ENCODE assay signal across 9 mouse cellular contexts in genomic region chr11:81940988-81941387, GRCm38 (mm10). TPM values are rescaled to one million over a fixed set of nuclear protein-coding genes. Genes with fewer than 3 reads are reported as not detected.
DNase-seq lines count a peak whose midpoint lies in the region; ATAC-seq and TF ChIP-seq lines count a peak whose summit lies in the region.
"Had no signal": no experiment of that assay in that cellular context is flagged by ENCODE, and none has a peak within 500 bp of the region (broad histone marks: within the 10 kb centered on the region; RNA-seq: fewer than 3 reads in every experiment).

No protein-coding gene starts in this region.

- no peaks in the 10 kb centered on the region for H3K4me1 ChIP-seq in liver, postnatal 0 days (ENCODE audit: insufficient read depth)
- H3K4me1 ChIP-seq: heart, embryonic 15.5 days had no signal

- peak; percentile 76; the same call in 1 of the 2 replicates for ATAC-seq in frontal cortex, adult (ENCODE audit: low TSS enrichment)
- no peak for ATAC-seq in liver, postnatal 0 days
- ATAC-seq in inflammation-experienced regulatory T-cells, adult 6 months = no peak

- no peak for DNase-seq in frontal cortex, postnatal 25 days (ENCODE audit: low spot score in 2 of 2)
- no peak for DNase-seq in liver, postnatal 0 days
- DNase-seq in liver = no peak
- DNase-seq in adrenal gland, postnatal 36 days = peak; percentile 61 to 70
- DNase-seq in heart, postnatal 10 days = peak; percentile 40 to 47
- DNase-seq in natural killer cell, adult 2 months (ENCODE audit: low spot score in 2 of 2) = no peak

- no peak overlapping the region for H3K4me3 ChIP-seq in liver, postnatal 0 days (ENCODE audit: low read depth, low read length)
- H3K4me3 ChIP-seq: heart, embryonic 15.5 days had no signal

- no peaks in the 10 kb centered on the region for H3K27me3 ChIP-seq in liver, postnatal 0 days (ENCODE audit: insufficient read depth, low read length)
- H3K27me3 ChIP-seq: heart, embryonic 15.5 days had no signal

- intact Hi-C loops in heart, postnatal 10 days (cut with DNase I) = no loop called here

- no peaks in the 10 kb centered on the region for H3K9me3 ChIP-seq in liver, postnatal 0 days (ENCODE audit: low read length)
- H3K9me3 ChIP-seq: heart, embryonic 15.5 days had no signal

- no peak for TF ChIP-seq EP300 in liver, postnatal 0 days (IDR thresholded peaks at IDR 0.05; ENCODE audit: low read depth)

- H3K27ac ChIP-seq in liver, postnatal 0 days (ENCODE audit: low read depth) = no peak overlapping the region
- H3K27ac ChIP-seq: heart, embryonic 15.5 days had no signal

- H3K4me2 ChIP-seq in liver, postnatal 0 days (ENCODE audit: low read depth, low read length) = no peak overlapping the region
- H3K4me2 ChIP-seq: heart, embryonic 15.5 days had no signal

- no peak overlapping the region for H3K9ac ChIP-seq in liver, postnatal 0 days (replicated peaks)
- H3K9ac ChIP-seq: heart, embryonic 15.5 days had no signal

- WGBS in liver, postnatal 0 days (ENCODE audit: insufficient replicate concordance) = 9% methylated on average over 1 of the region's 1 CpGs

- TF ChIP-seq CTCF in liver, postnatal 0 days (IDR thresholded peaks at IDR 0.05; ENCODE audit: low read depth) = peak; percentile 48

- H3K36me3 ChIP-seq in liver, postnatal 0 days (replicated peaks; ENCODE audit: insufficient read depth, low read length) = no peaks in the 10 kb centered on the region
- H3K36me3 ChIP-seq: heart, embryonic 15.5 days had no signal

RNA-seq across cellular contexts. Expression of gene Asic2, which starts 27.3 kb away (rescaled TPM):
- polyA plus RNA-seq in liver, postnatal 0 days (2015; fragmentation: Nextera tagmentation; extraction: Ambion mirVana) = not detected in 2 replicates
- 1 to 10 TPM; 1.7 TPM for total RNA-seq in adrenal gland, postnatal 36 days (2021)
- total RNA-seq in heart, postnatal 10 days (2021) = not detected
- not detected for polyA plus RNA-seq in inflammation-experienced regulatory T-cells, adult 6 months (2017; shearing (Covaris generic))
- polyA plus RNA-seq: heart, embryonic 15.5 days had no signal

Comparison
In these comparisons a context has a peak if more than half of its experiments do, and no peak if none do; other contexts are left out.
1. DNase-seq: peak in adrenal gland, postnatal 36 days (2 of 2) and heart, postnatal 10 days (2 of 2); none in frontal cortex, postnatal 25 days (0 of 2), liver, postnatal 0 days (single experiment), liver (single experiment) and natural killer cell, adult 2 months (0 of 2).